Mouse (Mus musculus): Measurements from ENCODE around the gene Ptprg. TPM values are rescaled to one million over a fixed set of nuclear protein-coding genes. Genes with fewer than 3 reads are reported as not detected.

Gene Ptprg
- polyA plus RNA-seq, 1 experiment from 2014 or later, result 48.1 TPM

DNA sequence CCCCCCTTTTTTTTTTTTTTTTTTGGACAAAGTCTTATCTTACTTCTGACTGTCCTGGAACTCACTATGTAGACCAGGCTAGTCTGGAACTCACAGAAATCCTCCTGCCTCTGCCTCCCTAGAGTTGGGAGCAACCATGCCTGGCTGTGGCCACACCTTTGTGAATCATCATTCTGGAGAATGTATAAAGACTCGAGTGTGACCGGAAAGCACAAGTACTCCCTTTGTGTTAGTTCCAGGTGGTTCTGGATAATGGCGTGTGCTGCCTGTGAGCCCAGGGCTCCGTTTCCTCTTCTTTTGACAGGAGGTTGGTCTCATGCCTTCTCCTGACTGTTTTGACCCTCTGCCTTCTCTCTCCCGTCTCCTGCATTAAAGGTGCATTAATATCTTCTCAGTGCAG is 41.0 kb downstream of the Ptprg start:
- Histone ChIP-seq H3K4me1 (replicated peaks) (peaks cover 33% of the 10 kb centered on the region), H3K4me3 (no peak overlapping the region), H3K4me2 (no peak overlapping the region), H3K9me3 (no peaks in the 10 kb centered on the region), H3K9ac (no peak overlapping the region), H3K36me3 (no peaks in the 10 kb centered on the region), H3K27ac (replicated peaks) (no peak overlapping the region), H3K27me3 (no peaks in the 10 kb centered on the region)
- ATAC-seq (ENCODE audit: low FRiP score, low read depth), result no peak
- 86% methylated on average over 5 of the region's 5 CpGs for WGBS

DNA sequence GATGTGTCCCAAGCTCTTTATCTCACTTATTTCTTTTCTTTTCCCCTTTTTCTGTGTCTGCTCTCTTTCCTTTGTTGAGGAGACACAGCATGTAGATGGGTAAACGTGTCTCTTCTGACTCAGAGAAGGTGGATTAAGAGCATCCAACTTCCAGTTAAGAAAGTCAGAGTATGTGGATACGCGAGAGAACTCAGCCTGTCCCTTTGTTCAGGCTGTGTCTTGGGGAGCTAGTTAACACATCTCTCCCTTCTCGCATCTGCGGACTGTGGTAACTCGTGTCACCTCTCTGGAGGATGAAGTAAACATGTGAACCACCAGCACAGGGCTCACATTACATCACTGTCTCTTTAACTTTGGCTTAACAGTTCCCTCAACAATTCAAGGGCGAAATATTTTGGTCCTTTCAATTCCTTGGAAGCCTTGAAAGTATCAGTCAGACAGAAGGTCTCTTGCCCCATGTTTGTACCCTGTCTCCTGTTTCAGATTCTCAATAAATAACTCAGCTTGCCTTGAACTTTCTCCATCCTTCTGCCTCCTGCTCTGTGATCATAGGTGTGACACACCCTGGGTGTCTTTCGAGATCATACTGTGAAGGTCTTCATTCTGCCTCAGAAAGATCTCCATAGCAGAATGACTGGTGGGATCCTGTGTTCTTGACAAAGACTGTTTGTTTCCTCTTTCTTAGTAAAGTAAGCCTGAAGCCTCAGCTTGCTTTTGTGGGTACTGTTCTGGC is 51.0 kb downstream of the Ptprg start:
- Histone ChIP-seq H3K27ac (replicated peaks) (no peak overlapping the region), H3K27me3 (no peaks in the 10 kb centered on the region), H3K4me2 (no peak overlapping the region), H3K4me3 (no peak overlapping the region), H3K9me3 (no peaks in the 10 kb centered on the region), H3K36me3 (no peaks in the 10 kb centered on the region), H3K9ac (no peak overlapping the region), H3K4me1 (replicated peaks) (peaks cover 19% of the 10 kb centered on the region)
- no peak for ATAC-seq (ENCODE audit: low FRiP score, low read depth)
- 70% methylated on average over 8 of the region's 8 CpGs for WGBS

DNA sequence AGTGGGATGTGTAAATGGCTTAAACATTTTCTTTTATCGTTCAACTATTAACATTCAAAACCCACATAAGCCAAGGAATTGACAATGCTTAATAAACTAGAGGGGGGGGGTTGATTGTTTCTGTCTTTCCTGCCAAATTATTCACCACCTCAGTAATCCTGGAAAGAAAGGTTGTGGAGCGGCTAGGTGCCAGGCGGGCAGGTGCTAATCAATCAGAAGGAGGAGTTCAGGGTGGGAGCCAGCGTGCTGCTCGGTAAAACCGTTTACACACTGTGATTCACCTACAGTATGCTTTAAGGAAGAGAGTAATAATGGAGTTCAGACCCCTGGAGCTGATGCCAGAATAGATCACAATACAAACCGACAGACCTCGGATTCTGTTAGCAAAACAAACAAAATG is 55.0 kb downstream of the Ptprg start:
- no peak overlapping the region for H3K4me3 ChIP-seq
- no peak overlapping the region for H3K9ac ChIP-seq
- H3K27me3 ChIP-seq, result no peaks in the 10 kb centered on the region
- no peaks in the 10 kb centered on the region for H3K9me3 ChIP-seq
- peaks cover 16% of the 10 kb centered on the region for H3K4me1 ChIP-seq (replicated peaks)
- H3K36me3 ChIP-seq, result no peaks in the 10 kb centered on the region
- 46% methylated on average over 8 of the region's 8 CpGs for WGBS
- no peak overlapping the region for H3K27ac ChIP-seq (replicated peaks)
- H3K4me2 ChIP-seq, result no peak overlapping the region
- no peak for ATAC-seq (ENCODE audit: low FRiP score, low read depth)

DNA sequence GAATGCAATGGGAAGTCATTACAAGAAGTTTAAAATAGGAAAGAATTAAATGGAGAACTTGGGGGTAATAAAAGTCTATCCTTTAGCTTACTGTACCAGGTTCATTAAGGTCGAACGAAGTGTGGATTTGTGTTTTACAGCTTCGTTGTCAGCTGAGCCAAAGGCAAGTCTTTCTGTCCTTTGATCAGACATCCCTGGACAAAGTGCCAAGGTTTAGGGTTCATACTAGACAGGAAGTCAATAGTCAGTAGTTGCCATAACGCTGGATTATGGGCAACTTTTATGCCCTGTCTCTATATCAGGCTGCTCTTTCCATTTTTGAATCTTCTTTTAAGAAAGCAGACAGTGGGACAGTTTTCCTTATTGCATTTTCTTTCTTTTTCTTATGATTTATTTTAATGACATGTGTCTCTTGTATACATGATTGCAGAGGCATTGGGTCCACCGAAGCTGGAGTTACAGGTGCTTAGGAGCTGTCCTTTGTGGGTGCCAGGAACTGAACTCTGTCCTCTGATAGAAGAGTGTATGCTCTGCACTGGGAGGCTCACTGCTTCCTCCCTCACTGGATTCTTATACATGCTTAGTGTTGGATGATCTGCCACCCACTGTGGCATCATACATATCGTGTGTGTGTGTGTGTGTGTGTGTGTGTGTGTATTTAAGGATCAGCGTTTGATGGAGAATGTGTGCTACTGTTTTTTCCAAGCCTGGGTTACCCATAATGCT is 56.7 kb downstream of the Ptprg start:
- H3K4me1 ChIP-seq (replicated peaks), result peaks cover 16% of the 10 kb centered on the region
- no peak overlapping the region for H3K9ac ChIP-seq
- 85% methylated on average over 7 of the region's 7 CpGs for WGBS
- no peak overlapping the region for H3K27ac ChIP-seq (replicated peaks)
- H3K4me2 ChIP-seq, result no peak overlapping the region
- H3K36me3 ChIP-seq, result no peaks in the 10 kb centered on the region
- no peaks in the 10 kb centered on the region for H3K9me3 ChIP-seq
- no peak for ATAC-seq (ENCODE audit: low FRiP score, low read depth)
- H3K27me3 ChIP-seq, result no peaks in the 10 kb centered on the region
- no peak overlapping the region for H3K4me3 ChIP-seq

DNA sequence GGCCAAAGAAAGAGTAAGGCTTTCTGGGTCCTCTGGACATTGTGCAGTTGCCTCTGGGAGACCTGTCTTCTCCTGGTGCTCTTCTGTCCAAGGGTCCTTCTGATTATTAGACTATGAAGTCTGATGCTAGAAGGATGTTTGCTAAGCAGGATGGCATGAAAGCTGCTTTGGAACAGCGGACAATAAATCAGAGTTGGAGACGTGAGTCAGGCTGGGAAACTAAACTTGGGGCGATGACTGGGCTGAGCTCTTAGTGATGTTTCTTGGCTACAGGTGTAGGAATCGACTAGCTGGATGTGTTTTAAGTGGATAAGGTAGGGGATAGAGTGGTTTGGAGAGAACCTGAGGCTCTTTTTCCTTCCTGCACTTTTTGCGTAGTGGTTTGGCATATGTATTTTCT is 59.1 kb downstream of the Ptprg start:
- WGBS, result 94% methylated on average over 5 of the region's 5 CpGs
- H3K4me2 ChIP-seq, result no peak overlapping the region
- H3K9ac ChIP-seq, result no peak overlapping the region
- no peaks in the 10 kb centered on the region for H3K9me3 ChIP-seq
- no peaks in the 10 kb centered on the region for H3K27me3 ChIP-seq
- ATAC-seq (ENCODE audit: low FRiP score, low read depth), result no peak
- H3K27ac ChIP-seq (replicated peaks), result no peak overlapping the region
- no peaks in the 10 kb centered on the region for H3K36me3 ChIP-seq
- peaks cover 19% of the 10 kb centered on the region for H3K4me1 ChIP-seq (replicated peaks)
- H3K4me3 ChIP-seq, result no peak overlapping the region

DNA sequence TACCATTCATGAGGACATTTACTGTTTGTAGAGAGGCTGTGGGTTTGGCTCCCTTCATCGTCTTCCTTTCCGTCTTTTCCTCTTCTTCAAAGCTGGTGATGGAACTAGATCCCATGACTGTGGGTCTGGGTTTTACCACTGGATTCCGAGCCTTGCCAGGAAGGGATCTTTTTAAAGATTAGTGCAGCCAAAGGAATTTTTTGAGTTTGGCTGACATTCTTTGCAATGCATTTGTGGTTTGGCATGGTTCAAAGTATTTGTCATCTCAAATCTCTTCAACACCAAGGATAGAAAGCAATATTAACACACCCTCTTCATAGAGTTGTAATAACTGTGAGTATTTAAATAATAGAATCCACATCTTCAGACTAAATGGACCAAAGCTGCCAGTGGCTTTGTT is 59.8 kb downstream of the Ptprg start:
- Histone ChIP-seq H3K27me3 (no peaks in the 10 kb centered on the region), H3K4me1 (replicated peaks) (peaks cover 17% of the 10 kb centered on the region), H3K27ac (replicated peaks) (no peak overlapping the region), H3K4me3 (no peak overlapping the region), H3K4me2 (no peak overlapping the region), H3K36me3 (no peaks in the 10 kb centered on the region), H3K9ac (no peak overlapping the region), H3K9me3 (no peaks in the 10 kb centered on the region)
- no peak for ATAC-seq (ENCODE audit: low FRiP score, low read depth)
- WGBS, result 90% methylated on average over 3 of the region's 3 CpGs

DNA sequence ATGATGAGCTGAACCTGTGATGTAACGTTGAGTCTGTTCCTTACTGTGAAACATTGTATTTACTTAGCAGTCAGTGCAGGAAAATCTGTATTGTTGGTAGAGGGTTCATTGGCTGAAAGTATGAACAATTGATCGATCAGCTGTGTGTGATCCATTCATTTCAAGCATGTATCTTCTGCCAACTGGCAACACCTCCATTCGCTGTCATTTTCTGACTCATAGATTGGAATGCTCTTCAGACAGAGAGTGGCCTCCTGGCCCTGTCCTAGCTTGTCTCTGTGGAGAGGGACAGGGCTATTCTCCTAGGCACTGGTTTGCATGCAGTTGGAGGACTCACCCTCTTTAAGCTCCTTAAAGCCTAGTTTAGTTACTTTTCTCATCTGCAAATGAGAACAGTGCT is 62.4 kb downstream of the Ptprg start:
- peaks cover 22% of the 10 kb centered on the region for H3K4me1 ChIP-seq (replicated peaks)
- no peak overlapping the region for H3K4me3 ChIP-seq
- no peaks in the 10 kb centered on the region for H3K27me3 ChIP-seq
- no peaks in the 10 kb centered on the region for H3K9me3 ChIP-seq
- no peak overlapping the region for H3K4me2 ChIP-seq
- WGBS, result 66% methylated on average over 3 of the region's 3 CpGs
- no peaks in the 10 kb centered on the region for H3K36me3 ChIP-seq
- H3K9ac ChIP-seq, result no peak overlapping the region
- ATAC-seq (ENCODE audit: low FRiP score, low read depth), result no peak
- no peak overlapping the region for H3K27ac ChIP-seq (replicated peaks)

DNA sequence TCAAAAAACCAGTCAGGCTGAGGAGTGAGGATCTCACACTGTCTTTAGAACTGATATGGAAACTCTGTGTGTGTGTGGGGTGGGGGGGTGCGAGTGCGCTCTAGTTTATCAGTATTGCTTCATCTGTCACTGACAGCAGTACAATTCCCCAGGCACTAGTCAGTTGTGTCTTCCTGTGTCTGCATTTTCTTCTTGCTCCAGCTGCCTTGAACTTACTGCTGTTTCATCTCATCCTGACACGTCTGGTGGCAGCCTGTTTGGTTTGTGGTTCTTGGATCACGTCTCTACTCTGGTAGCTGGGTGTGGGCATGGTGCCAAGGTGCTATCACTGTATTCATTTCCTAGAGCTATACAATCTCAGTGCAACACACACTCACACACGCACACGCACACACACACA is 64.0 kb downstream of the Ptprg start:
- Histone ChIP-seq H3K9me3 (no peaks in the 10 kb centered on the region), H3K4me3 (no peak overlapping the region), H3K36me3 (no peaks in the 10 kb centered on the region), H3K4me1 (replicated peaks) (peaks cover 33% of the 10 kb centered on the region), H3K4me2 (no peak overlapping the region), H3K27me3 (no peaks in the 10 kb centered on the region), H3K27ac (replicated peaks) (no peak overlapping the region), H3K9ac (no peak overlapping the region)
- 50% methylated on average over 6 of the region's 6 CpGs for WGBS
- ATAC-seq (ENCODE audit: low FRiP score, low read depth), result no peak

DNA sequence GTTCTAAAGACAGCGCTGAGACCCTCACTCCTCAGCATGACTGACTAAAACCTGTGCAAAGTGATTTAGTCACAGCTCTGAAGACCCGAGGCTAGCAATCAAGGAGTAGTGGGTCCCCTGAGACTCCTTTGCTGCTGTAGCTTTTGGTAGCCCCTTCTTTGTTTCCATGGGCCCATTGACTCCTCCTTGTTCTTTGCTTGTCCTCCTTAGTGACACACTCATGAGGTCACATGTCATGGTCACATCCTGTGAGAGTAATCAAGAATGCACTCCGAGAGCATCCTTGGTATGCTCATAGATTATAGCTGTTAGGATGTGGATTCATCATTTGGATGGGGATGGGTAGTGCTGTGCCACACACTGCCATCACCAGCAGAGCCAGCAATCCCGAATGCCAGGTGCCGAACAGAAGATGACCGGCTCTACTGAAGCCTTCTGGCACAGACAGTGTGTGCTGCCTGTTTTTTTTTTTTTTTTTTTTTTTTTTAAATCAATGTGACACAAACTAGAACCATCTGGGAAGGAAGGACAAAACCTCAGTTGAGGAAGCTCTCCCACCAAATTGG is 64.9 kb downstream of the Ptprg start:
- H3K4me2 ChIP-seq, result no peak overlapping the region
- no peak overlapping the region for H3K27ac ChIP-seq (replicated peaks)
- no peak overlapping the region for H3K9ac ChIP-seq
- WGBS, result 60% methylated on average over 6 of the region's 6 CpGs
- H3K4me3 ChIP-seq, result no peak overlapping the region
- no peaks in the 10 kb centered on the region for H3K27me3 ChIP-seq
- no peaks in the 10 kb centered on the region for H3K9me3 ChIP-seq
- peaks cover 42% of the 10 kb centered on the region for H3K4me1 ChIP-seq (replicated peaks)
- peak; percentile 13; the same call in 1 of the 2 replicates for ATAC-seq (ENCODE audit: low FRiP score, low read depth)
- no peaks in the 10 kb centered on the region for H3K36me3 ChIP-seq

DNA sequence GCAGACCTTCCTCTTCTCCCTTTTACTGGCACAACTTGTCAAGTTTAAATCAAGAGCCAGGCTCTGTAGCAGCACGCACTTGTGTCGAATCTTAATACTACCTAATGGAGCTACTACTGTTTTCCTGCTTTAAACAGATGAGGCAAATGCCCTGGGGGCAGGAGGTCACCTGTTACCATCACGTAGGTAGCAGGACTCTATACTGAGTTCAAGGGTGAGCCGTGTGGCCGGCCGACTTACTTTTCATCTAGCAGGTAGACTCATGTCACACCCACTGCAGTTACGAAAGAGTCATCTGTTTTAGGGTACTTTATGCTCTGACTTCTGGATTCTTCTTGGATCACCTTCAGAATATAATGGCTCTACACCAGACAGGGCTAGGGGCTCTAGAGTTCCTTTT is 66.3 kb downstream of the Ptprg start:
- Histone ChIP-seq H3K9ac (no peak overlapping the region), H3K4me1 (replicated peaks) (peaks cover 44% of the 10 kb centered on the region), H3K9me3 (no peaks in the 10 kb centered on the region), H3K27ac (replicated peaks) (no peak overlapping the region), H3K27me3 (no peaks in the 10 kb centered on the region), H3K4me3 (no peak overlapping the region), H3K4me2 (no peak overlapping the region), H3K36me3 (no peaks in the 10 kb centered on the region)
- ATAC-seq (ENCODE audit: low FRiP score, low read depth), result no peak
- WGBS, result 90% methylated on average over 7 of the region's 7 CpGs

DNA sequence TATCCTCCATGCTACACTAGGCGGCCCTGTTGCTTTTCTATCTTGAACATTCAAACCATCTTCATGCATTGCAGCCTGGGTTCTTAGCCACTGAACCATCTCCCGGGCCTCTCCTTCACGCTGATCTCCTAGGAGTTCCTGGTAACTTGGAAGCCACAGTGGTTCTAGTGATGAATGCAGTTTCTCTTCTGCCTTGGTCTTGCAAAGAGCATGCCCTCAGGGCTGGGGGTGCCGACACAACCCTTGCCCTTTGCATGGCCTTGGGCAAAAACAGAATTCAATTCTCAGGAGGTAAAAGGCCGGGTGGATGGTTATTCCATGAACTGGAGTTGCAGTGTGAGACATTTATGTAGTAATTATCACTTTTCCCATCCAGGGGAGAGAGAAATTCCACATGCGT is 67.0 kb downstream of the Ptprg start:
- Histone ChIP-seq H3K36me3 (no peaks in the 10 kb centered on the region), H3K27ac (replicated peaks) (no peak overlapping the region), H3K9ac (no peak overlapping the region), H3K4me1 (replicated peaks) (peaks cover 44% of the 10 kb centered on the region), H3K4me3 (no peak overlapping the region), H3K9me3 (no peaks in the 10 kb centered on the region), H3K4me2 (no peak overlapping the region), H3K27me3 (no peaks in the 10 kb centered on the region)
- 56% methylated on average over 6 of the region's 6 CpGs for WGBS
- no peak for ATAC-seq (ENCODE audit: low FRiP score, low read depth)

DNA sequence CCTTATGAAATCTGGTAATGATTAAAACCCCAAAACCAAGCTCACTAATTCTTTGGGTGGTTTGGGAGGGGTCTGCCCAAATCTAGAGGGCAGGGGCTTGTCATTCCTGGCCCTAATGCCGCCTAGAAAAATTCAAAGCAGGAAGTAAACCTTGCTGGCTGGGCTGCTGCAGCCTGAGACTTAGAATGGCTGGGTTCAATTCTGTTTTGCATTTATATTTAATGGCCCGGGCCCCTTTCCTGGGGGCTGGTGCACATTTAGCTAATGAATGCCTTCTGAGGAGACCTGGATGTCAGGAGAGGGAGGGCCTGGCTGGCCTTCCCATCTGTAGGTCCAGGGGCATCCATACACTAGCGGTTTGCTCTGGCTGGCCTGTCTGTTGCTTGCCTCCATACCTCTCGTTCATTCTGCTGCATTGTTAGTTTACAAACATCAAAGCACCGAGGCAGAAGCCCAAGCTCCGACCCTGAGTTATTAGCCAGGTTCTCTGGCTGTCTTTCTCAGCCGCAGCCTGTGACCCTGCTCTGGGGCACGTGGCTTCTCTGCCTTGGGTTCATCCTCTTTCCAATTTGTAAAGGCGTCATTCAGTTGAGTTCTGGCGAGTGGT is 67.7 kb downstream of the Ptprg start:
- ATAC-seq (ENCODE audit: low FRiP score, low read depth), result no peak
- Histone ChIP-seq H3K4me3 (no peak overlapping the region), H3K36me3 (no peaks in the 10 kb centered on the region), H3K27ac (replicated peaks) (peak overlapping the region; percentile 31), H3K4me2 (no peak overlapping the region), H3K9me3 (no peaks in the 10 kb centered on the region), H3K9ac (no peak overlapping the region), H3K4me1 (replicated peaks) (peaks cover 44% of the 10 kb centered on the region), H3K27me3 (no peaks in the 10 kb centered on the region)
- 32% methylated on average over 10 of the region's 10 CpGs for WGBS
